Mouse (Mus musculus) midbrain, embryonic 12.5 days (tissue): Measurements from ENCODE around the gene Atxn1. TPM values are rescaled to one million over a fixed set of nuclear protein-coding genes. Genes with fewer than 3 reads are reported as not detected.

ENCODE experiments used
- ATAC-seq: fragments of 200-750 bp; cut with Nextera tagmentation; 2 replicates; pipeline ENCODE4 v1.8.0; 2017; ENCODE audit warnings: low read depth, moderate TSS enrichment, moderate library complexity; ENCODE audit not compliant: low FRiP score
- H3K27ac ChIP-seq: fragments of 300-500 bp; sonication (generic); replicated peaks from 2 replicates; pipeline ENCODE4 v1.5.1; 2016; ENCODE audit warnings: mild to moderate bottlenecking
- H3K27me3 ChIP-seq: fragments of 300-500 bp; sonication (generic); 2 replicates; pipeline ENCODE4 v1.6.1; 2016; ENCODE audit warnings: mild to moderate bottlenecking
- H3K36me3 ChIP-seq: fragments of 300-500 bp; sonication (generic); 2 replicates; pipeline ENCODE4 v1.6.1; 2016
- H3K4me1 ChIP-seq: fragments of 300-500 bp; sonication (generic); 2 replicates; pipeline ENCODE4 v1.6.1; 2016
- H3K4me2 ChIP-seq: fragments of 300-500 bp; sonication (generic); replicated peaks from 2 replicates; pipeline ENCODE4 v1.6.1; 2016; ENCODE audit warnings: mild to moderate bottlenecking, moderate library complexity
- H3K4me3 ChIP-seq: fragments of 300-500 bp; sonication (generic); 2 replicates; pipeline ENCODE4 v1.5.1; 2016; ENCODE audit warnings: mild to moderate bottlenecking
- H3K9ac ChIP-seq: fragments of 300-500 bp; sonication (generic); replicated peaks from 2 replicates; pipeline ENCODE4 v1.6.1; 2016; ENCODE audit warnings: mild to moderate bottlenecking, moderate library complexity
- H3K9me3 ChIP-seq: fragments of 300-500 bp; sonication (generic); 2 replicates; pipeline ENCODE4 v1.6.1; 2016; ENCODE audit warnings: mild to moderate bottlenecking
- WGBS: fragments of 180-500 bp; shearing (Covaris S2); methylation state at CpG from one replicate; pipeline ENCODE4 v1.1.7; 2016; 5-methylcytosine and 5-hydroxymethylcytosine counted together
- polyA plus RNA-seq: library from polyadenylated mRNA; unstranded; fragments of >200 nt; fragmentation: Nextera tagmentation; extraction: Ambion mirVana; gene quantifications from 2 replicates; pipeline ENCODE4 v1.2.1, GENCODE M21; 2016

Gene Atxn1
- polyA plus RNA-seq, 1 experiment from 2014 or later: 4.2 TPM

- peak overlapping the region; percentile 66; the same call in 1 of the 2 replicates for H3K27ac ChIP-seq
- H3K27me3 ChIP-seq: no peaks in the 10 kb centered on the region
- H3K9ac ChIP-seq: no peak overlapping the region
- H3K4me2 ChIP-seq: no peak overlapping the region
- WGBS: 57% methylated on average over 7 of the region's 7 CpGs
- no peaks in the 10 kb centered on the region for H3K9me3 ChIP-seq
- H3K36me3 ChIP-seq: no peaks in the 10 kb centered on the region
- 0 out of 2 replicates have a peak, but pooled peaks have one; percentile 23 for ATAC-seq
- no peak overlapping the region for H3K4me3 ChIP-seq
- peaks cover 11% of the 10 kb centered on the region; the same call in 1 of the 2 replicates for H3K4me1 ChIP-seq
Observed at GRCm38 (mm10) chr13:45743848-45744247, 221.0 kb downstream of the Atxn1 start.

- WGBS: 88% methylated on average over 12 of the region's 12 CpGs
- H3K27me3 ChIP-seq: no peaks in the 10 kb centered on the region
- no peak overlapping the region for H3K4me2 ChIP-seq
- H3K9me3 ChIP-seq: no peaks in the 10 kb centered on the region
- H3K9ac ChIP-seq: no peak overlapping the region
- H3K36me3 ChIP-seq: no peaks in the 10 kb centered on the region
- ATAC-seq: no peak
- H3K27ac ChIP-seq: no peak overlapping the region
- no peak overlapping the region for H3K4me3 ChIP-seq
- peaks cover 3% of the 10 kb centered on the region; the same call in 1 of the 2 replicates for H3K4me1 ChIP-seq
Observed at GRCm38 (mm10) chr13:45740369-45740768, 224.4 kb downstream of the Atxn1 start.

- Histone ChIP-seq H3K4me3 (no peak overlapping the region), H3K4me2 (no peak overlapping the region), H3K27ac (no peak overlapping the region), H3K4me1 (no peaks in the 10 kb centered on the region), H3K36me3 (no peaks in the 10 kb centered on the region), H3K27me3 (no peaks in the 10 kb centered on the region), H3K9ac (no peak overlapping the region), H3K9me3 (no peaks in the 10 kb centered on the region)
- peak; percentile 62; the same call in 1 of the 2 replicates for ATAC-seq
- WGBS: 78% methylated on average over 4 of the region's 4 CpGs
Observed at GRCm38 (mm10) chr13:45736241-45736640, 228.6 kb downstream of the Atxn1 start.

DNA sequence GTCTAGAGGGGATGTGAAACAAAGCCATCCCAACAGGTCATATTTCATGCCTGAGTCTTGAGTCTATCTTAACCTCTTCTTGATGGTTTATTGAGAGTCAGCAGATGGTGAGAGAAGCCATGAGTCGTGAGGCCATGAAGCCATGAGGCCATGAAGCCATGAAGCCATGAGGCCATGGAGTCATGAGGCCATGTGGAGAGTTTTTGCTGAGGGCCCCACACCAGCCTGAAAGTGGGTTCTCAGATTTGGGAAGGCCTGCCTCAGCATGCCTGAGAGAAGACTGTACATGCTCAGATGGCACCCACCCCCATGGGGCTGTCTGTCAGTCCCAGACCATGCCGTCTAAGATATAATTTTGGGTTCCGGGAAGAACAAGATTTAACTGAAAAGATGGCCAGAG lies 229.0 kb downstream of the Atxn1 start:
- H3K27ac ChIP-seq: no peak overlapping the region
- ATAC-seq: no peak
- no peaks in the 10 kb centered on the region for H3K36me3 ChIP-seq
- H3K27me3 ChIP-seq: no peaks in the 10 kb centered on the region
- no peak overlapping the region for H3K4me3 ChIP-seq
- H3K9me3 ChIP-seq: no peaks in the 10 kb centered on the region
- no peak overlapping the region for H3K4me2 ChIP-seq
- no peak overlapping the region for H3K9ac ChIP-seq
- H3K4me1 ChIP-seq: no peaks in the 10 kb centered on the region
- WGBS: 91% methylated on average over 3 of the region's 3 CpGs

- H3K36me3 ChIP-seq: no peaks in the 10 kb centered on the region
- H3K4me1 ChIP-seq: no peaks in the 10 kb centered on the region
- H3K4me2 ChIP-seq: no peak overlapping the region
- no peak overlapping the region for H3K4me3 ChIP-seq
- no peak overlapping the region for H3K27ac ChIP-seq
- H3K9ac ChIP-seq: no peak overlapping the region
- no peaks in the 10 kb centered on the region for H3K9me3 ChIP-seq
- 93% methylated on average over 3 of the region's 3 CpGs for WGBS
- no peak for ATAC-seq
- H3K27me3 ChIP-seq: no peaks in the 10 kb centered on the region
Observed at GRCm38 (mm10) chr13:45734531-45734930, 230.3 kb downstream of the Atxn1 start.

- H3K27me3 ChIP-seq: no peaks in the 10 kb centered on the region
- H3K4me2 ChIP-seq: no peak overlapping the region
- ATAC-seq: no peak
- no peaks in the 10 kb centered on the region for H3K9me3 ChIP-seq
- H3K36me3 ChIP-seq: no peaks in the 10 kb centered on the region
- H3K4me1 ChIP-seq: no peaks in the 10 kb centered on the region
- 84% methylated on average over 6 of the region's 6 CpGs for WGBS
- no peak overlapping the region for H3K4me3 ChIP-seq
- H3K9ac ChIP-seq: no peak overlapping the region
- H3K27ac ChIP-seq: no peak overlapping the region
Observed at GRCm38 (mm10) chr13:45732590-45732989, 232.2 kb downstream of the Atxn1 start.

DNA sequence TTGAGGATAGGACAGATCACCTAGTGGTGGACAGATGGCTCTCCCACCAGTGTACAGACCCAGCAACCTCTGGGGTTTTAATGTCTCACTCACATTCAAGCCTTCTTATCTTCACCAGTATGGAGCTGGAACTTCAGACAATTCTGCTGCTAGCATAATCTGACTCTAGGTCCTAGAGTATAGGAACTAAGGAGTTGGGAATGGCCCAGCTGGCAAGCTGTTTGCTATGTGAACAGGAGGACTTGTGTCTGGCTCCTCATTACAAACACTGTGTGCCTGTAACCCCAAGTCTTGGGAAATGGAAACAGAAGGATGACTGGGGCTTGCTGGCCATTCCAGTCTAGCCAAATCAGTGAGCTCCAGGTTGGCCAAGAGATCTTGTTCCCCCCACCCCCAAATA lies 237.9 kb downstream of the Atxn1 start:
- Histone ChIP-seq H3K4me1 (no peaks in the 10 kb centered on the region), H3K4me2 (no peak overlapping the region), H3K27me3 (no peaks in the 10 kb centered on the region), H3K27ac (no peak overlapping the region), H3K4me3 (no peak overlapping the region), H3K36me3 (no peaks in the 10 kb centered on the region), H3K9ac (no peak overlapping the region), H3K9me3 (no peaks in the 10 kb centered on the region)
- no peak for ATAC-seq

GRCm38 (mm10) chr13:45726181-45726580 lies 238.6 kb downstream of the Atxn1 start:
- WGBS: 74% methylated on average over 6 of the region's 6 CpGs
- no peaks in the 10 kb centered on the region for H3K36me3 ChIP-seq
- H3K27ac ChIP-seq: no peak overlapping the region
- no peaks in the 10 kb centered on the region for H3K9me3 ChIP-seq
- no peak overlapping the region for H3K4me2 ChIP-seq
- no peaks in the 10 kb centered on the region for H3K27me3 ChIP-seq
- H3K4me1 ChIP-seq: no peaks in the 10 kb centered on the region
- no peak overlapping the region for H3K9ac ChIP-seq
- H3K4me3 ChIP-seq: no peak overlapping the region
- ATAC-seq: no peak

GRCm38 (mm10) chr13:45724507-45725259 lies 240.1 kb downstream of the Atxn1 start:
- H3K9ac ChIP-seq: no peak overlapping the region
- H3K36me3 ChIP-seq: no peaks in the 10 kb centered on the region
- no peak overlapping the region for H3K4me3 ChIP-seq
- H3K4me1 ChIP-seq: no peaks in the 10 kb centered on the region
- no peak overlapping the region for H3K4me2 ChIP-seq
- H3K27ac ChIP-seq: no peak overlapping the region
- H3K27me3 ChIP-seq: no peaks in the 10 kb centered on the region
- H3K9me3 ChIP-seq: no peaks in the 10 kb centered on the region
- no peak for ATAC-seq
- whole genome bisulfite sequencing: 78% methylated on average over 14 of the region's 14 CpGs

- Histone ChIP-seq H3K36me3 (no peaks in the 10 kb centered on the region), H3K9ac (no peak overlapping the region), H3K4me1 (0 out of 2 replicates have a peak, but pooled peaks cover 3% of the 10 kb centered on the region), H3K4me3 (no peak overlapping the region), H3K27ac (no peak overlapping the region), H3K9me3 (no peaks in the 10 kb centered on the region), H3K4me2 (no peak overlapping the region), H3K27me3 (no peaks in the 10 kb centered on the region)
- WGBS: 88% methylated on average over 5 of the region's 5 CpGs
- ATAC-seq: no peak
Observed at GRCm38 (mm10) chr13:45722885-45723284, 241.9 kb downstream of the Atxn1 start.

DNA sequence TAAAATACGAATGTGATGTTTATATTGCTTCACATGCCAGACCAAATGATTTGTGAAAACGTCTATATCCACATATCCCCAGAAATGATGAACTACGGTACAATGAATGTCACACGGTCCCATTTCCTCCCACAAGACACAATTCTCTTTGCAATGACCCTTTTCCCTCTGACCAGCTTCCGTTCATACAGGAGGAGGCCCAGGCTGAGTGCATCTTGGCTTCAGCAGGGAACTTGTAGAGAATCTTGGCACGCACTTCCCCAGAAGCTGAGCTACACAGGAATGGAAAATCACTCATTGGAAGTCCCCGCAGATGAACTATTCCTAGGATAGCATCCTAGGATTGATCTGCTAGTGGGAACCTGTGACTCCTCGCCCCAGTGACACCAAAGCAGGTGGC lies 243.2 kb downstream of the Atxn1 start:
- 90% methylated on average over 8 of the region's 8 CpGs for WGBS
- ATAC-seq: no peak
- no peaks in the 10 kb centered on the region for H3K9me3 ChIP-seq

DNA sequence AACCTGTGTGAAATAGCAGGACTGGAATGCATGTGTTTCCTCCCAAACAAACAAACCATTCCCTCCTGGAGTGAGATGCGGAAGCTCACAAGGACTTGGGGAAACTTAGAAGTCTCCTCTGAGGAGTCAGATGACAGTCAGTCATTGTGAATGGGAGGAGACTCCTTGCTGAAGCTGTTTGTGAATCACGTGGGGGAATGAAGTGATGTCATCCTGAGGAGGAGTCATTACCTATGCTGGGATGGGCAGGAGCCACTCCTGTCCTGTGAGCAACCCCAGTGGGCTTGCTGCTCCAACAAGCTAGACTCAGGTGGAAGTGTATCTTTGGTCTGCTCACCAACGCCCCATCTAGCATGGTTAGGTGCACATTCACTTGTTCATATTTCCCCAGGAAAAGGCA lies 246.0 kb downstream of the Atxn1 start:
- 51% methylated on average over 3 of the region's 3 CpGs for WGBS
- H3K36me3 ChIP-seq: no peaks in the 10 kb centered on the region

More for the DNA sequence above, 243.2 kb downstream of the Atxn1 start:
- H3K27me3 ChIP-seq: no peaks in the 10 kb centered on the region
- H3K4me3 ChIP-seq: no peak overlapping the region
- 0 out of 2 replicates have a peak, but pooled peaks cover 3% of the 10 kb centered on the region for H3K4me1 ChIP-seq
- no peaks in the 10 kb centered on the region for H3K36me3 ChIP-seq
- H3K27ac ChIP-seq: no peak overlapping the region
- H3K9ac ChIP-seq: no peak overlapping the region
- H3K4me2 ChIP-seq: no peak overlapping the region

More for the DNA sequence above, 246.0 kb downstream of the Atxn1 start:
- no peaks in the 10 kb centered on the region for H3K27me3 ChIP-seq
- H3K4me3 ChIP-seq: no peak overlapping the region
- ATAC-seq: no peak
- H3K4me2 ChIP-seq: no peak overlapping the region
- 0 out of 2 replicates have a peak, but pooled peaks cover 3% of the 10 kb centered on the region for H3K4me1 ChIP-seq
- H3K27ac ChIP-seq: no peak overlapping the region
- H3K9me3 ChIP-seq: no peaks in the 10 kb centered on the region
- H3K9ac ChIP-seq: no peak overlapping the region
